Mouse (Mus musculus) myocyte (in vitro differentiated cells): Measurements from ENCODE around the gene Tlr8. TPM values are rescaled to one million over a fixed set of nuclear protein-coding genes. Genes with fewer than 3 reads are reported as not detected.

ENCODE experiments used
- H3K27me3 ChIP-seq: one replicate; pipeline ENCODE4 v1.6.1; 2011; ENCODE audit not compliant: control insufficient read depth, insufficient read depth, insufficient read length
- H3K36me3 ChIP-seq: one replicate; pipeline ENCODE4 v1.6.1; 2011; ENCODE audit not compliant: control insufficient read depth, insufficient read depth
- H3K4me2 ChIP-seq: one replicate; pipeline ENCODE4 v1.6.1; 2011; ENCODE audit warnings: low read depth, control low read depth
- H3K4me3 ChIP-seq: one replicate; pipeline ENCODE4 v1.5.1; 2011; ENCODE audit warnings: mild to moderate bottlenecking, control low read depth, moderate library complexity
- H3K79me2 ChIP-seq: one replicate; pipeline ENCODE4 v1.6.1; 2011; ENCODE audit not compliant: control insufficient read depth, insufficient read depth
- H3ac ChIP-seq: one replicate; pipeline ENCODE4 v1.6.1; 2011; ENCODE audit not compliant: control insufficient read depth, insufficient read length
- CEBPB ChIP-seq: IDR thresholded peaks from 2 replicates; pipeline ENCODE4 v1.6.1; 2011; ENCODE audit warnings: mild to moderate bottlenecking, moderate library complexity; ENCODE audit not compliant: poor library complexity, insufficient read depth, severe bottlenecking
- E2F4 ChIP-seq: IDR thresholded peaks from one replicate; pipeline ENCODE4 v1.6.1; 2011; ENCODE audit warnings: mild to moderate bottlenecking, control low read depth, moderate library complexity; ENCODE audit not compliant: insufficient read depth
- MAX ChIP-seq: IDR thresholded peaks from one replicate; pipeline ENCODE4 v1.6.1; 2011; ENCODE audit warnings: low read depth, mild to moderate bottlenecking, control low read depth
- MYOD1 ChIP-seq, 3 experiments: IDR thresholded peaks; one replicate each; pipeline ENCODE4 v1.6.1; 2011; ENCODE audit warnings: control low read depth in 2 of 3, low read depth in 2 of 3, mild to moderate bottlenecking in 2 of 3, moderate library complexity in 1 of 3; ENCODE audit not compliant: insufficient read length in 2 of 3, control insufficient read depth in 1 of 3
- MYOG ChIP-seq, 3 experiments: IDR thresholded peaks; one replicate each; pipeline ENCODE4 v1.6.1; 2011; ENCODE audit warnings: control low read depth in 2 of 3, low read depth in 2 of 3, mild to moderate bottlenecking in 2 of 3; ENCODE audit not compliant: insufficient read length in 2 of 3, control insufficient read depth in 1 of 3, insufficient read depth in 1 of 3
- POLR2A ChIP-seq: IDR thresholded peaks from one replicate; pipeline ENCODE4 v1.6.1; 2011; ENCODE audit warnings: low read depth, mild to moderate bottlenecking, control low read depth, moderate library complexity; ENCODE audit not compliant: insufficient read length
- POLR2AphosphoS2 ChIP-seq: IDR thresholded peaks from one replicate; pipeline ENCODE4 v1.6.1; 2011; ENCODE audit warnings: low read depth, control low read depth; ENCODE audit not compliant: insufficient read length
- REST ChIP-seq: IDR thresholded peaks from one replicate; pipeline ENCODE4 v1.6.1; 2011; ENCODE audit warnings: mild to moderate bottlenecking, control low read depth, moderate library complexity; ENCODE audit not compliant: insufficient read depth, insufficient read length
- SRF ChIP-seq: IDR thresholded peaks from one replicate; pipeline ENCODE4 v1.6.1; 2011; ENCODE audit warnings: low read depth; ENCODE audit not compliant: control insufficient read depth, insufficient read length
- TCF12 ChIP-seq: IDR thresholded peaks from one replicate; pipeline ENCODE4 v1.6.1; 2011; ENCODE audit warnings: mild to moderate bottlenecking, control low read depth; ENCODE audit not compliant: poor library complexity, insufficient read depth, severe bottlenecking
- TCF3 ChIP-seq: IDR thresholded peaks from one replicate; pipeline ENCODE4 v1.6.1; 2011; ENCODE audit warnings: low read depth, control low read depth; ENCODE audit not compliant: insufficient read length
- USF1 ChIP-seq: IDR thresholded peaks from one replicate; pipeline ENCODE4 v1.6.1; 2011; ENCODE audit warnings: low read depth, mild to moderate bottlenecking, control low read depth, moderate library complexity
- polyA plus RNA-seq: library from polyadenylated mRNA; unstranded; fragments of >200 nt; fragmentation: generic; extraction: Trizol; gene quantifications from one replicate; pipeline ENCODE4 v1.2.1, GENCODE M21; 2012; ENCODE audit warnings: missing spikeins

Gene Tlr8
- polyA plus RNA-seq, 1 experiment = not detected

- TF ChIP-seq E2F4 = no peak
- no peak for TF ChIP-seq CEBPB
- no peak overlapping the region for H3ac ChIP-seq
- H3K4me2 ChIP-seq = no peak overlapping the region
- no peaks in the 10 kb centered on the region for H3K79me2 ChIP-seq
- H3K27me3 ChIP-seq = no peaks in the 10 kb centered on the region
- no peak overlapping the region for H3K4me3 ChIP-seq
- no peaks in the 10 kb centered on the region for H3K36me3 ChIP-seq
Measured at GRCm38 (mm10) chrX:167241736-167242135, 22.4 kb downstream of the Tlr8 start.

- no peak overlapping the region for H3ac ChIP-seq
- H3K79me2 ChIP-seq = no peaks in the 10 kb centered on the region
- no peak overlapping the region for H3K4me2 ChIP-seq
- no peak overlapping the region for H3K4me3 ChIP-seq
- TF ChIP-seq MYOD1 (IDR thresholded peaks at IDR 0.05; ENCODE audit: control insufficient read depth in 1 of 3, insufficient read length in 2 of 3, low read depth in 2 of 3) (no peak), POLR2A (no peak), SRF (no peak), MYOG (IDR thresholded peaks at IDR 0.05; ENCODE audit: control insufficient read depth in 1 of 3, insufficient read depth in 1 of 3, insufficient read length in 2 of 3, low read depth in 2 of 3) (no peak), TCF3 (no peak), POLR2AphosphoS2 (no peak), CEBPB (no peak), TCF12 (no peak), REST (no peak), MAX (no peak), USF1 (no peak), E2F4 (no peak)
- H3K36me3 ChIP-seq = no peaks in the 10 kb centered on the region
- H3K27me3 ChIP-seq = no peaks in the 10 kb centered on the region
Measured at GRCm38 (mm10) chrX:167239293-167239921, 24.7 kb downstream of the Tlr8 start.

- H3K4me2 ChIP-seq = no peak overlapping the region
Measured at GRCm38 (mm10) chrX:167233104-167233687, 30.9 kb downstream of the Tlr8 start.

GRCm38 (mm10) chrX:167231150-167231549 is 33.0 kb downstream of the Tlr8 start:
- H3K4me3 ChIP-seq = no peak overlapping the region
- TF ChIP-seq MYOG (IDR thresholded peaks at IDR 0.05; ENCODE audit: control insufficient read depth in 1 of 3, insufficient read depth in 1 of 3, insufficient read length in 2 of 3, low read depth in 2 of 3) (no peak), USF1 (no peak), POLR2A (no peak), MAX (no peak), E2F4 (no peak), MYOD1 (IDR thresholded peaks at IDR 0.05; ENCODE audit: control insufficient read depth in 1 of 3, insufficient read length in 2 of 3, low read depth in 2 of 3) (no peak), SRF (no peak), REST (no peak), TCF12 (no peak), CEBPB (no peak), TCF3 (no peak), POLR2AphosphoS2 (no peak)
- H3K27me3 ChIP-seq = no peaks in the 10 kb centered on the region

More at GRCm38 (mm10) chrX:167233104-167233687, 30.9 kb downstream of the Tlr8 start:
- Histone ChIP-seq H3ac (no peak overlapping the region), H3K36me3 (no peaks in the 10 kb centered on the region), H3K4me3 (no peak overlapping the region), H3K79me2 (no peaks in the 10 kb centered on the region), H3K27me3 (no peaks in the 10 kb centered on the region)
- TF ChIP-seq MYOD1 (IDR thresholded peaks at IDR 0.05; ENCODE audit: control insufficient read depth in 1 of 3, insufficient read length in 2 of 3, low read depth in 2 of 3) = no peak
- no peak for TF ChIP-seq USF1
- TF ChIP-seq MAX = no peak
- TF ChIP-seq CEBPB = no peak
- TF ChIP-seq E2F4 = no peak
- TF ChIP-seq POLR2AphosphoS2 = no peak
- TF ChIP-seq POLR2A = no peak
- TF ChIP-seq MYOG (IDR thresholded peaks at IDR 0.05; ENCODE audit: control insufficient read depth in 1 of 3, insufficient read depth in 1 of 3, insufficient read length in 2 of 3, low read depth in 2 of 3) = no peak
- TF ChIP-seq TCF12 = no peak
- no peak for TF ChIP-seq TCF3
- TF ChIP-seq REST = no peak

DNA sequence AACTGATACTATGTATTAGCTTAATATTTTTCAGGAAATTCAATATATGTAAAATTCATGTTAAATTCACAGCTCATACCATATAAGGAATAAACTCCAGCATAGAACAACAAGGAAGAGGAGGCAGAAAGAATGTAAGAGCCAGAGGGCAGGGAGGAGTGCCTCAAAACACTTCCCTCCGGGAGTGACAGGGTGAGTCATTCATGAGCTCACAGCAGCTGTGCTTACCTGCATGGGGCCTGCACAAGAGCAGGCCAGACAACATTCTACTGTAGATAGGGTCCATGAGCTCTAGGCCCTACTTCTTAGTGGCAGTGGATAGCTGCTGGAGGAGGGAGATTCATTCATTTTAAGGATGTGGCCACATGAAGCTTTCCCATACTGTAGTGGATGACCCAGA is 34.3 kb downstream of the Tlr8 start:
- Histone ChIP-seq H3K36me3 (no peaks in the 10 kb centered on the region), H3K27me3 (no peaks in the 10 kb centered on the region), H3K4me3 (no peak overlapping the region), H3ac (no peak overlapping the region), H3K4me2 (no peak overlapping the region), H3K79me2 (no peaks in the 10 kb centered on the region)
- TF ChIP-seq CEBPB = no peak
- no peak for TF ChIP-seq E2F4
- no peak for TF ChIP-seq REST
- peak in 2 of 3 experiments; percentile 24 to 55 for TF ChIP-seq MYOD1 (IDR thresholded peaks at IDR 0.05; ENCODE audit: control insufficient read depth in 1 of 3, insufficient read length in 2 of 3, low read depth in 2 of 3)
- no peak for TF ChIP-seq POLR2A
- TF ChIP-seq MYOG (IDR thresholded peaks at IDR 0.05; ENCODE audit: control insufficient read depth in 1 of 3, insufficient read depth in 1 of 3, insufficient read length in 2 of 3, low read depth in 2 of 3) = peak in 1 of 3 experiments; percentile 36
- no peak for TF ChIP-seq USF1
- TF ChIP-seq TCF3 = no peak
- no peak for TF ChIP-seq MAX
- TF ChIP-seq SRF = no peak
- TF ChIP-seq POLR2AphosphoS2 = no peak
- no peak for TF ChIP-seq TCF12

More at GRCm38 (mm10) chrX:167231150-167231549, 33.0 kb downstream of the Tlr8 start:
- Histone ChIP-seq H3K79me2 (no peaks in the 10 kb centered on the region), H3ac (no peak overlapping the region), H3K4me2 (no peak overlapping the region), H3K36me3 (no peaks in the 10 kb centered on the region)
